Mouse (Mus musculus) midbrain, embryonic 13.5 days (tissue): ENCODE measurements around the gene Defb20. TPM values are rescaled to one million over a fixed set of nuclear protein-coding genes. Genes with fewer than 3 reads are reported as not detected.
A peak's percentile ranks its signal among the peaks of the same experiment; 100 is the strongest.
"Not testable (repeated sequence)": the region's sequence is repeated elsewhere in the genome, so short reads cannot be mapped to it uniquely, and the experiment has no call there.

Experiments used
- ATAC-seq: fragments of 200-750 bp; cut with Nextera tagmentation; 2 replicates; pipeline ENCODE4 v1.8.0; 2017; ENCODE audit warnings: mild to moderate bottlenecking, moderate TSS enrichment, moderate library complexity
- H3K27ac ChIP-seq: fragments of 300-500 bp; sonication (generic); 2 replicates; pipeline ENCODE4 v1.5.1; 2015; ENCODE audit warnings: inconsistent platforms, mild to moderate bottlenecking, moderate library complexity
- H3K27me3 ChIP-seq: fragments of 300-500 bp; sonication (generic); 2 replicates; pipeline ENCODE4 v1.6.1; 2015; ENCODE audit warnings: mild to moderate bottlenecking, inconsistent platforms
- H3K36me3 ChIP-seq: fragments of 300-500 bp; sonication (generic); 2 replicates; pipeline ENCODE4 v1.6.1; 2015; ENCODE audit warnings: mild to moderate bottlenecking, inconsistent platforms
- H3K4me1 ChIP-seq: fragments of 300-500 bp; sonication (generic); replicated peaks from 2 replicates; pipeline ENCODE4 v1.6.1; 2015; ENCODE audit warnings: inconsistent platforms
- H3K4me2 ChIP-seq: fragments of 300-500 bp; sonication (generic); replicated peaks from 2 replicates; pipeline ENCODE4 v1.6.1; 2015; ENCODE audit warnings: moderate library complexity, mild to moderate bottlenecking, inconsistent platforms
- H3K4me3 ChIP-seq: fragments of 300-500 bp; sonication (generic); replicated peaks from 2 replicates; pipeline ENCODE4 v1.5.1; 2015; ENCODE audit warnings: mild to moderate bottlenecking, inconsistent platforms
- H3K9ac ChIP-seq: fragments of 300-500 bp; sonication (generic); replicated peaks from 2 replicates; pipeline ENCODE4 v1.6.1; 2015; ENCODE audit warnings: mild to moderate bottlenecking, inconsistent platforms
- H3K9me3 ChIP-seq: fragments of 300-500 bp; sonication (generic); 2 replicates; pipeline ENCODE4 v1.6.1; 2016; ENCODE audit warnings: mild to moderate bottlenecking, inconsistent platforms
- WGBS: fragments of 180-500 bp; shearing (Covaris S2); methylation state at CpG from one replicate; pipeline ENCODE4 v1.1.7; 2015; 5-methylcytosine and 5-hydroxymethylcytosine counted together
- polyA plus RNA-seq: library from polyadenylated mRNA; unstranded; fragments of >200 nt; fragmentation: Nextera tagmentation; extraction: Ambion mirVana; gene quantifications from 2 replicates; pipeline ENCODE4 v1.2.1, GENCODE M21; 2015

Gene Defb20
- not detected in 2 replicates for polyA plus RNA-seq

DNA sequence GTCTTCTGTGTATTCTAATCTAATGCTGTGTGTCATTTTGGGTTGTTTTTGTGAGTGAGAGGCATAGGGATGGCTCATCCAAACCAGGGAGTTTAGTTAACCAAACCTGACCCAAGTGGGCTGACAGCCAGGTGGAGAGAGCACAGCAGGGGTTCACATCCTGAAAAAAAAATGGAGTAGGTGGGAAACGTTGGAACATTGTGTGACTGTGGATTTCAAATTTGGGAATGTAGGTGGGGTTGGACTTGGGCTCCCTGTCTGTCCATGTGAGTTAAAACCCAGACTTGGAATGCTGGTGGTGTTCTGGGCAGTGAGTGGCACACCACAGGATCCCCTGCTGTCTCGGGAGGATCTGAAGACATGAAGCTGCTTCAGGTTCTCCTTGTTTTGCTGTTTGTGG lies at the start of gene Defb20:
Gene Defb20, plus strand, starts transcription at position 301 of the 400 bp plus-strand sequence.
- Histone ChIP-seq H3K4me2 (no peak within 1 kb of the TSS), H3K4me1 (no peaks in the 10 kb centered on the region), H3K27ac (no peak within 1 kb of the TSS), H3K27me3 (no peaks in the 10 kb centered on the region), H3K36me3 (no peaks in the 10 kb centered on the region), H3K9me3 (no peaks in the 10 kb centered on the region), H3K9ac (no peak within 1 kb of the TSS), H3K4me3 (no peak within 1 kb of the TSS)
- 72% methylated on average over 2 of the region's 2 CpGs for WGBS
- ATAC-seq = no peak

DNA sequence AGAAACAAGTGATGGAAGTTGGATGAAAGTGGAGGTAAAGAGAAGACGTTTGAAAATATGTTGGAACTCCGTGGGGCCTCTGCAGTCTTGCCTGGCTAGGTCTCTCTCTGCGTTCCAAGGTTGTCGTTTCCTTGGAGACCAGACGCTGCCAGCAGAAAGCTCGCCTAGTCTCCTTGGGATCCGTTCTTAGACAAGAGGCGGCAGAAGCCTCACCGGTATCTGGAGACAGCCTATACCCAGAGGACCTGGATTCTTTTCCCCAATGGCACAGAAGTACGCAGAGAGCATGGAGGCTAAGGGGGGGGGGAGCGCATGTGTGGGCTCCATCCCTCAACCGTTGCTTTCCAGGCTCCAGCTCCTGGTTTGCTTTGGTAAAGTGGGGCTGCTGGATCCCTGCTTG lies 49.4 kb upstream of the Defb20 start:
- H3K36me3 ChIP-seq = no peaks in the 10 kb centered on the region
- H3K9me3 ChIP-seq = no peaks in the 10 kb centered on the region
- ATAC-seq = peak; percentile 34; the same call in 1 of the 2 replicates
- H3K27me3 ChIP-seq = no peaks in the 10 kb centered on the region
- H3K27ac ChIP-seq = no peak overlapping the region
- peak overlapping the region; percentile 46; the same call in 1 of the 2 replicates for H3K9ac ChIP-seq
- WGBS = 3% methylated on average over 12 of the region's 12 CpGs
- H3K4me2 ChIP-seq = peak overlapping the region; percentile 42
- peaks cover 11% of the 10 kb centered on the region for H3K4me1 ChIP-seq
- no peak overlapping the region; the same call in 1 of the 2 replicates for H3K4me3 ChIP-seq

DNA sequence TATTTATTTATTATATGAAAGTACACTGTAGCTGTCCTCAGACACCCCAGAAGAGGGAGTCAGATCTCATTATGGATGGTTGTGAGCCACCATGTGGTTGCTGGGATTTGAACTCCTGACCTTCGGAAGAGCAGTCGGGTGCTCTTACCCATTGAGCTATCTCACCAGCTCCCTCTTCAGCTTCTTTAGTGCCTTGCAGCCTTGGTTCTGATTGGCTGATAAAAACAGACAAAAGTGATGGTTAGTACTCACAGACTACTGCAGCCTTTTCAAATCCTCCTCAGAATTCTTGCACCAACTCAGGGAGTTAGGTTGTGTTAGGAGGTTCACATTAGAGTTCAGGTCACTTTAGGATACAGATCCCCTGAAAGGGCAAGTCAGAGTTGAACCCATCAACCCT lies 48.4 kb upstream of the Defb20 start:
- H3K4me3 ChIP-seq, H3K4me2 ChIP-seq, H3K9ac ChIP-seq, ATAC-seq, H3K36me3 ChIP-seq, H3K27ac ChIP-seq, H3K27me3 ChIP-seq, H3K9me3 ChIP-seq: not testable (repeated sequence)
- peaks cover 11% of the 10 kb centered on the region for H3K4me1 ChIP-seq
- 87% methylated on average over 2 of the region's 2 CpGs for WGBS

DNA sequence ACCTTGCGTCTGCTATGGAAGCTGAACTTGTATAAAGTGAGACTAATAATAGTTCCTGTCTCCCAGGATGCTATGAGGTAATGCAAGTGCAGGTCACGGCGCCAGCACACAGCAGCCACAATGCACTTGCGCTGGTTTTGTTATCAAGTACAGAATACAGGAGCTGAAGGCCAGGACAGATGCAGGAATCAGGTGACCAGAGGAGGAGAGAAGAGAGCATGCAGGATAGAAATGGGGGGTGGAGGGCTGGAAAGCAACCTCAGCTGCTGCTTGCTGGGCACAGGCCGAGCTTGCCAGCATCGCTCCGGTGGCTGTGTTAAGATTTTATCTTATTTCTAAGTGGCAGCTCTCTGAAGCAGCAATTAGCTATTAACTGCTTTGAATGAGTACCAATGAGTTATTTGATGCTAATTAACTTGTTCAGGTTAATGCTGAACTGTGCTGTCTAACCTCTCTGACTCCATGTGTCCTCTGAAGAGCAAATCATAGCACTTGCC lies 40.4 kb upstream of the Defb20 start:
- no peaks in the 10 kb centered on the region for H3K9me3 ChIP-seq
- no peak for ATAC-seq
- H3K4me1 ChIP-seq = peaks cover 11% of the 10 kb centered on the region
- H3K4me3 ChIP-seq = no peak overlapping the region
- H3K27me3 ChIP-seq = 0 out of 2 replicates have a peak, but pooled peaks cover 2% of the 10 kb centered on the region
- no peak overlapping the region for H3K4me2 ChIP-seq
- no peaks in the 10 kb centered on the region for H3K36me3 ChIP-seq
- H3K9ac ChIP-seq = no peak overlapping the region
- H3K27ac ChIP-seq = no peak overlapping the region
- WGBS = 76% methylated on average over 7 of the region's 7 CpGs

DNA sequence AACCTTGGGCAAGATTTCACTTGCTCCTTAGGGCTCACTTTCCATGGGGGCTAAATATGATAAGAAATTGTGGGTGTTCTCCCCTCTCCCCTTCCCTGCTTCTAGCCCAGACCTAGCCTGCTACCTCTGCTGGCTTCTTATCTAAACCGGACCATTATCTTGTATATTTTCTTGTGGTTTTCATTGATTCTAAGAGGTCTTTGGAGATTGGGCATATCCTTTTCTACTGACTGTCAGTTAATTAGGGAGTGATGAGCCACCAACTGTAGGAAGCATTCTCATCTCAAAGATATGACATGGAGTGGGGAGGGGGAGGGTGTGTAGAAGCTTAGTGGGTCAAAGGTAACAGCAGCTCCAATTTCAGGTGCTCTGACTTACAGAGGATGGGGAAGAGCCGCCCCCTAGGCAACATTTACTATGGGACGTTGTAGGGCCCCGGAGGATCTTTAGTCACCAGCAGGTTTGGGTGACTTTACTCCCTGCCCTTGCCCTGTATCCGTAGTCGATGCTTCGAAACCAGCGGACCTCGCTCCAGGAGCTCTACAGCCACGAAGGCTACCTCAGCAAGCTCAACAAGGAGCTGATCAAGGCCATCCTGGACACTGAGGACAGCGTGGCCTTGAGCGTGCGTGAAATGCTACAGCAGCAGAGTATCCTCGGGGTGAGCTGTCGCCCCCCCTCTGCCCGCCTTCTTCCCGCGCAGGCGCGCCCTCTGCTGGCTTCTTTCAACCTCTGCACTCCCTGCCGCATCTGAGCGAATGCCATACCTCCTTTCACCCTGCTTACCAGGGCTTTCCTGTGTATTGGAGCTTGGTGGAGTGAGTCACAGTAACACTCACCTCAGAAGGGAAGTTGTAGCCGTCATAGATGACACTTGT lies 39.6 kb upstream of the Defb20 start:
- peak overlapping the region; percentile 58 for H3K9ac ChIP-seq
- ATAC-seq = peak; percentile 87
- no peaks in the 10 kb centered on the region for H3K9me3 ChIP-seq
- peak overlapping the region; percentile 25; the same call in 1 of the 2 replicates for H3K27ac ChIP-seq
- H3K4me1 ChIP-seq = peaks cover 11% of the 10 kb centered on the region
- H3K4me2 ChIP-seq = peak overlapping the region; percentile 59
- WGBS = 3% methylated on average over 23 of the region's 23 CpGs
- peak overlapping the region; percentile 35 for H3K4me3 ChIP-seq
- no peaks in the 10 kb centered on the region for H3K36me3 ChIP-seq
- H3K27me3 ChIP-seq = 0 out of 2 replicates have a peak, but pooled peaks cover 2% of the 10 kb centered on the region

DNA sequence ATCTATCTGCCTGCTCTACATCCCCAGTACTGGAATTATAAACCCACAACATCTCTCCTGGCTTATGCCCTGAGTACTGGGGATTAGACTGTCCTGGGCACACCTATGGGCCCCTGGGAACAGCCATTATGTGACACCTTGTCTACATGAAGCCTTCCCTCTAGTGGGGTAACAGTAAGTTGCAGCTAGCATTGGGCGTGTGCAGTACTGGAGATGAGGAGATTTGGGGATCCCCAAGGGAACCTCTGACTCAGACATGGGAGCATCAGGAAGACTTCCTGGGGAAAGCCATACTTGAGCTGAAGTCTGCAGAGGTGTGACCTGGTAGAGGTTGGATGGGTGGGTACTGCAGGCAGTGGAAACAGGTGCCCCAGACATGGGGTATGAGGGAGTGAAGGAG lies 37.9 kb upstream of the Defb20 start:
- no peak for ATAC-seq
- H3K9me3 ChIP-seq = no peaks in the 10 kb centered on the region
- H3K4me3 ChIP-seq = no peak overlapping the region
- 66% methylated on average over 1 of the region's 1 CpGs for WGBS
- no peak overlapping the region for H3K27ac ChIP-seq
- no peak overlapping the region for H3K4me2 ChIP-seq
- H3K9ac ChIP-seq = no peak overlapping the region
- H3K4me1 ChIP-seq = peaks cover 11% of the 10 kb centered on the region
- H3K36me3 ChIP-seq = no peaks in the 10 kb centered on the region
- 0 out of 2 replicates have a peak, but pooled peaks cover 2% of the 10 kb centered on the region for H3K27me3 ChIP-seq

DNA sequence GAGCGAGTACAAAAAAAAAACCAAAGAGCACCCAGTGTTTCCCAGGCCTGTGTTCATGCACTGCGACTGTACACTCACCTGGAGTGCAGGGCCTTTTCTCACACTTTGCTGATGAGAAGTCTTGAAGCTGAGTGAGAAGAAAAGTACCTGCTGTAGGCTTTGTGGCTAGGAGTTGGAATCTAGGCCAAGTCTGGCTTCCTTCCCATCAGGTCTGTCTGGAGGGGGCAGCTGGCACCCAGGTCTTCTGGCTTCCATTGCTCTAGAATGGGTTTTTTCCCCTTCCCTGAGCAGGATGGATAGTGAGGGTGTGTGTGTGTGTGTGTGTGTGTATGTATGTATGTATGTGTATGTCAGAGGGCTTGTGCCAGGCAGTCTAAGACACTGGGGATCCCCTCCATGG lies 37.0 kb upstream of the Defb20 start:
- Histone ChIP-seq H3K4me3 (no peak overlapping the region), H3K4me2 (no peak overlapping the region), H3K4me1 (peaks cover 11% of the 10 kb centered on the region), H3K9me3 (no peaks in the 10 kb centered on the region), H3K36me3 (no peaks in the 10 kb centered on the region), H3K27me3 (0 out of 2 replicates have a peak, but pooled peaks cover 2% of the 10 kb centered on the region), H3K9ac (no peak overlapping the region), H3K27ac (no peak overlapping the region)
- no peak for ATAC-seq
- 98% methylated on average over 2 of the region's 2 CpGs for WGBS

DNA sequence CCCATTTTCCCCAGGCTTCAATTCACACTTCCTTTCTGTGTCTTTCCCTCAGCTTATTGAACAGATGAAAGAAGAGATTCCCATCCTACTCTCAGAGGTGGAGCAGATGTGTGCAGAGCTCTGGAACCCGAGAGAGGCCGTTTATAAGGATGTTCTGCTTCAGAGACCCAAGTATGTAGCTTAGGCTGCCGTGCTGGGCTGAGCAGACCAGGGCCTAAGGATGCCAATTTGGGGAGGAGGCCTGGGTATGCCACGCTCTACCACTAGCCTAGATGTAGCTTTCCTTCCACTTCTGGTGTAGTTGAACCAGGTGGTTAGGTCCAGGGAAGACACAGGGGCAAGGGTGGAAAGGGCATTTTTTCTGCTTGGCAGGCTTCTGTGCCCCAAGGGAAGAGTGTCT lies 34.5 kb upstream of the Defb20 start:
- Histone ChIP-seq H3K4me3 (no peak overlapping the region), H3K36me3 (no peaks in the 10 kb centered on the region), H3K9me3 (no peaks in the 10 kb centered on the region), H3K9ac (no peak overlapping the region), H3K4me2 (no peak overlapping the region), H3K27ac (no peak overlapping the region), H3K27me3 (0 out of 2 replicates have a peak, but pooled peaks cover 2% of the 10 kb centered on the region), H3K4me1 (peaks cover 1% of the 10 kb centered on the region)
- no peak for ATAC-seq
- WGBS = 70% methylated on average over 4 of the region's 4 CpGs

DNA sequence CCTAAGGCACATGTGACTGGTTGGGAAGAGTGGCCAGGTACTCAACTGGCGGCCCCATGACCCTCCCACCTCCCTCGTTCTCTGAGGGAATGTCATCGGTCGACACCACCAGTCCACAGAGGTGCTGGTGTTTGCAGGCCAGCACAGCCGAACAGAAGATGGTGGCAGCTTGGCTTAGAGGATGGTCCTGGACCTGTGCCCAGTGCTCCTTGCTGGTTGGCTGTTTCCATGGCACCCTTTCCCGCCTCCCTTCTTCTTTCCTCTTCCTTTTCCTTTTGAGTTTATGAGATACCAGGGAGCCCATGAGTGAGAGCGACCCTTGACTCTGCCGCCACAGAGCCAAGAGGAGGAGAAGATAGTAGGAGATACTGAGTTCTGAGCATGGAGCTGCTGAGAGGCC lies 33.6 kb upstream of the Defb20 start:
- Histone ChIP-seq H3K4me3 (no peak overlapping the region), H3K27me3 (0 out of 2 replicates have a peak, but pooled peaks cover 2% of the 10 kb centered on the region), H3K27ac (no peak overlapping the region), H3K36me3 (no peaks in the 10 kb centered on the region), H3K4me2 (no peak overlapping the region), H3K9ac (no peak overlapping the region), H3K9me3 (no peaks in the 10 kb centered on the region), H3K4me1 (no peaks in the 10 kb centered on the region)
- WGBS = 85% methylated on average over 8 of the region's 8 CpGs
- ATAC-seq = no peak

DNA sequence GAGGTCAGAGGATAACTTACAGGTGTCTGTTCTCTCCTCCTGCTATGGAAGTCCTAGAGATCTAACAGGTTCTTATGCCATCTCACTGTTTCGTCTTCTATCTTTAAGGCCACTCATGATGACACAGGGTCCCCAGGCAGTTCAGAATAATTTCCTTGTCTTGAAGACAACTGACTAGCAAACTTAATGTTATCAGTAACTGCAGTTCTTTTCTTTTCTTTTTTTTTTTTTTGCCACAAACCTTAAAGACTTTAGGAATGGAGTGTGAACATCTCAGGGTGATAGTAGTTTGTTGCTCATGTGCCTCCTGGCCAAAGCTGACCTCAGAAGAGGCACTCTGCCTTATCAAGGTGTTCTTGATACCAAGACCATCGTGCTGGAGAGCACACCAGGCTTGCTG lies 30.2 kb upstream of the Defb20 start:
- Histone ChIP-seq H3K9ac (no peak overlapping the region), H3K4me3 (no peak overlapping the region), H3K36me3 (no peaks in the 10 kb centered on the region), H3K27me3 (no peaks in the 10 kb centered on the region), H3K27ac (no peak overlapping the region), H3K9me3 (no peaks in the 10 kb centered on the region), H3K4me1 (no peaks in the 10 kb centered on the region), H3K4me2 (no peak overlapping the region)
- WGBS = 77% methylated on average over 2 of the region's 2 CpGs
- no peak for ATAC-seq

DNA sequence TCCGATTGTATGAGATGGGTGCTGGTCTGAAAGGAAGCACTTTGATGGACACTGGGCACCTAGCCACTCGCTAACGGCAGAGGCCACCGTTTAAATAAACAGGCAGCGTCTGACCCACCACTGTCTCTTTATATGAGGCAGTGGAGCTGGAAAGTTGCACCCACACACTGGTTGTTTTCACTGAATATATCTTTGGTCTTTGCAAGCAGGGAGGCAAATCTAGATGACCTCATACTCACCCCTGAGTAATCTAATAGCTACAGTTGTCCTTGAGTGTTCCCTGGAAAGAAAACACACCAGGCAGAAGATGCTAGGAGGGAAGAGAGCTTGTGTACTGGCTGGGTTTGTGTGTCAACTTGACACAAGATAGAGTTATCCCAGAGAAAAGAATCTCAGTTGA lies 29.4 kb upstream of the Defb20 start:
- Histone ChIP-seq H3K4me2 (no peak overlapping the region), H3K4me3 (no peak overlapping the region), H3K36me3 (no peaks in the 10 kb centered on the region), H3K27me3 (no peaks in the 10 kb centered on the region), H3K4me1 (no peaks in the 10 kb centered on the region), H3K9me3 (no peaks in the 10 kb centered on the region), H3K27ac (no peak overlapping the region), H3K9ac (no peak overlapping the region)
- ATAC-seq = no peak
- 59% methylated on average over 5 of the region's 5 CpGs for WGBS

DNA sequence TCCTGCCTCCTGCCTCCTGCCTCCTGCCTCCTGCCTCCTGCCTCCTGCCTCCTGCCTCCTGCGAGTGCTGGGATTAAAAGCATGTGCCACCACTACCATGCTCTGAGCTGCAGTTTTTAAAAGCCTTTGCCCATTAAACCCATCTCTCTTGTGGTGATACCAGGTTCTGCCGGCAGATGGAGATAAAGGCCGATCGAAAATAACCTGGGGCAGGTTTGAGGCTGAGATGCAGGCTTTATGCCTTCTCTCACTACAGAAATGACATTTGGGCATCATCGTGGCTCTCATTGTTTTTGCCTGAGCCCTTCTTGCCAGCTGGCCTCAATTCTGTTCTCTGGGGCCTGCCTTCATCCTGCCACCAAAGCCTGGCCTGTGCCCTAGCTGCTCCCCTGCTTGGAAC lies 26.6 kb upstream of the Defb20 start:
- Histone ChIP-seq H3K36me3 (no peaks in the 10 kb centered on the region), H3K27ac (no peak overlapping the region), H3K4me2 (no peak overlapping the region), H3K9ac (no peak overlapping the region), H3K4me1 (no peaks in the 10 kb centered on the region), H3K9me3 (no peaks in the 10 kb centered on the region), H3K4me3 (no peak overlapping the region), H3K27me3 (no peaks in the 10 kb centered on the region)
- 3% methylated on average over 5 of the region's 5 CpGs for WGBS
- ATAC-seq = no peak
